Mouse (Mus musculus): ENCODE results near the gene Bhlhe41. TPM values are rescaled to one million over a fixed set of nuclear protein-coding genes. Genes with fewer than 3 reads are reported as not detected.

Bhlhe41 gene
- polyA plus RNA-seq, 2 experiments: 0.07 to 0.13 TPM

DNA sequence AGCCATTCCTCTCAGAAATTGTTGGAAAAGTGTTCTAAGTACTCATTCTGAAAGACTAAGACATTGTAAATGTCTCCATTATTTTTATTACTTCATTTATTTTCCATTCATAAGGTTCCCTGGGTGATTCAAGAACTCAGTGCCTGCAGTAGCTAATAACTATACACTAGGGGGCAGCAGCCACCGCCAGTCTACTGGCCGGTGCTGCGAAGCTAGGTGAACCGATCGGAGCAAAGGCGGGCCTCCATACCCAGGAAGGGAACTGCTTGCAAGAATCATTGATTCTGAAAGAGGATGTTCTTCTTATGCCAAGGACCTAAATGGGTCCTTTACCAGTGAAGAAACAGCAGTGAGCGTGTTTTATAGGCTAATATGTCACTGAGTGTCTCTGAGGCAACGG lies 35.2 kb downstream of the Bhlhe41 start:
- no peak overlapping the region for H3K27ac ChIP-seq

DNA sequence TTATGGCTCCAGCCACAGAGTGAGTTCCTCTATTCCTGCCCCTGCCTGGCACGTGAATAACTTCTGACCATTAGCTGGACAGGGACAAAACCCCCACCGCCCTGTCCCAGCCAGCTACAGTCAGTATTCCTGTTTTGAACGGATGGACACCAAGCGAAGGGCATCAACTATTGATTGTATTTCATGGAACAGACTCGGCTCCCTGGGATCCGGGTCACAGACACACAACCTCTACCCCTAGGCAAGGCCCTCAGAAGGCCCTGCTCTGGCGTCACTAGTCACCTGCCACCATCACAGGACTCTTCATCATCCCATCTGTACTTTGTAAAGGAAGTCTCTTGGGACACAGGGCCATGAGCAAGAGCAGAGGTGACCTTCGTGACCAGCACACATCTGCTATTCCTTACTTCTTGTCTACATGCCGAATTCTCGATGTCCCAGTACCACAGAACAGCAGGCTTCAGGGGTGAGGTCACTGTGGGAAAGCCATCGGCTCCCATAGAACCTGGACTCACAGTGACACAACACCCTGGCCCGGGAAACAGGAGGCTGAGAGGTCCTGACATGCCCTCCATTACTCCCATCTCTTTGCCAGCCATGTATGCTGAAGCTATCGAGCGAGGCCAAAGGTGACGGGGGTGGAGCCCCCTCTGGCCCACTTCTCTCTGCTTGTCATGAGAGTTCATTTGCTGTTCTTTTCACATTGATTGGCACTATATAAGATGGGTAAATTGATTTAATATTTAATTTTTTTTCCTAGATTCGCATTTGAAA lies 36.1 kb downstream of the Bhlhe41 start:
- peak; percentile 28; the same call in 1 of the 2 replicates for ATAC-seq (ENCODE audit: insufficient read depth)
- Histone ChIP-seq H3K4me1 (replicated peaks; ENCODE audit: control insufficient read depth in 2 of 2, insufficient read depth in 2 of 2, low read length in 1 of 2) (peaks cover 0 to 3% of the 10 kb centered on the region in 2 experiments; a peak in 1 of 4 replicates), H3K9ac (replicated peaks) (no peak overlapping the region), H3K27ac (no peak overlapping the region), H3K4me3 (ENCODE audit: insufficient read depth in 1 of 2, low read depth in 2 of 2, low read length in 2 of 2) (no peak overlapping the region), H3K36me3 (replicated peaks; ENCODE audit: control insufficient read depth, insufficient read depth, low read depth) (no peaks in the 10 kb centered on the region), H3K27me3 (ENCODE audit: control insufficient read depth, insufficient read depth, low read length) (no peaks in the 10 kb centered on the region), H3K4me2 (ENCODE audit: low read depth) (no peak overlapping the region), H3K9me3 (ENCODE audit: control insufficient read depth, low read length) (no peaks in the 10 kb centered on the region)
- WGBS (ENCODE audit: insufficient replicate concordance): 60% methylated on average over 16 of the region's 16 CpGs
- no peak for DNase-seq (ENCODE audit: low read depth in 3 of 3, low spot score in 3 of 3)
- TF ChIP-seq CTCF (IDR thresholded peaks at IDR 0.05; ENCODE audit: low read depth) (no peak), EP300 (IDR thresholded peaks at IDR 0.05; ENCODE audit: low read depth) (no peak)

More for the DNA sequence above, 35.2 kb downstream of the Bhlhe41 start:
- Histone ChIP-seq H3K9me3 (ENCODE audit: control insufficient read depth, low read length) (no peaks in the 10 kb centered on the region), H3K4me1 (replicated peaks; ENCODE audit: control insufficient read depth in 2 of 2, insufficient read depth in 2 of 2, low read length in 1 of 2) (peaks cover 0 to 3% of the 10 kb centered on the region in 2 experiments; a peak in 1 of 4 replicates), H3K9ac (replicated peaks) (no peak overlapping the region), H3K36me3 (replicated peaks; ENCODE audit: control insufficient read depth, insufficient read depth, low read depth) (no peaks in the 10 kb centered on the region), H3K27me3 (ENCODE audit: control insufficient read depth, insufficient read depth, low read length) (no peaks in the 10 kb centered on the region), H3K4me3 (ENCODE audit: insufficient read depth in 1 of 2, low read depth in 2 of 2, low read length in 2 of 2) (no peak overlapping the region), H3K4me2 (ENCODE audit: low read depth) (no peak overlapping the region)
- DNase-seq (ENCODE audit: low read depth in 3 of 3, low spot score in 3 of 3) (no peak), ATAC-seq (ENCODE audit: insufficient read depth) (no peak)
- WGBS (ENCODE audit: insufficient replicate concordance): 15% methylated on average over 8 of the region's 8 CpGs
- TF ChIP-seq EP300 (IDR thresholded peaks at IDR 0.05; ENCODE audit: low read depth): no peak
- peak; percentile 87 for TF ChIP-seq CTCF (IDR thresholded peaks at IDR 0.05; ENCODE audit: low read depth)

DNA sequence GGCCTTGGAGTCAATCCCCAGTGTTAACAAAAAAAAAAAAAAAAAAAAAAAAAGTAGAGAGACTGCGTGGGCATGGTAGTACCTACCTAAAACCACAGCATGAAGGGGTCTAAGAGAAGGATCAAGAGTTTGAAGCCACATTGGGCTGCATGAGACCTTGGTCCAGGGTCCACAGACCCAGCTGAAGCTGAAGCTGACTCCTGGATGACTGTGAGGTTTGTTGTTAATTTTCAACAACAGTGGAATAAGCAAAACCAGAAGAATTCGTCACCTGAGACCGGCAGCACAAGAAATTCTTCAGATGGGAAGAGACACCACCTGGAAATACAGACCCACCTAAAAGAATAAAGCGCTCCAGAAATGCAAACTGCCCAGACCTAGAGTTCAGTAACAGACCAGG lies 39.1 kb downstream of the Bhlhe41 start:
- peaks cover 0 to 9% of the 10 kb centered on the region in 2 experiments; a peak in 2 of 4 replicates for H3K4me1 ChIP-seq (replicated peaks; ENCODE audit: control insufficient read depth in 2 of 2, insufficient read depth in 2 of 2, low read length in 1 of 2)
- TF ChIP-seq CTCF (IDR thresholded peaks at IDR 0.05; ENCODE audit: low read depth) (no peak), EP300 (IDR thresholded peaks at IDR 0.05; ENCODE audit: low read depth) (no peak)
- 61% methylated on average over 4 of the region's 4 CpGs for WGBS (ENCODE audit: insufficient replicate concordance)

DNA sequence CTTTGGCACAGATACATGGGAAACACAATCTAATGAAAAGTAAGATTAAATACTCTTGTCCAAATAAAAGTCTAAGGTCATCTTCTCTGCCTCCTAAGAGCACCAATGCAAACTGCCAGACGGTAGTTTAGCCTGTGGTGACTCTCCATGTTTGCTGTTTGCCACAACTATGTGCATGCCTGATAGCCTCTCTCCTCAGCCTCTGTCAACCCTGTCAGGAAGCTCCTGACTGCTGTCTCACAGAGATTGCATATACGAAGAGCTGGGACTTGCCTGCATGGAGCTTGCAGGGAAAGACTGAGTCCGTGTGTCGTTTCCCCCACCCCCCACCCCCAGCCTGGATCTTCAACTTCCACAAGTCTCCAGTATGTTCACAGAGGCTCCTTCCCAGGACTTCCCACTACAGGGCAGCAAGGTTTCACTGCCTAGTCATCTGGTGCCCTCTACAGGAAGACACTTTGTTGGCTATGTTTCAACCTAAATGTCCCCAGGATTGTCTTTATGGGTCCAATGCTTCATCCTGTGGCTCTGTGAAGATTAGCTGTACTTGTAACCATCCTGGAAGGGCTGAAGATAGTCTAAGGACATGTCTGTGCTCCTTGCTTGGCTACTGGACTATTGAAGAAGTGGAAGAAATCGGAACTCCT lies 41.6 kb downstream of the Bhlhe41 start:
- 18% methylated on average over 5 of the region's 5 CpGs for WGBS (ENCODE audit: insufficient replicate concordance)
- H3K9ac ChIP-seq (replicated peaks): no peak overlapping the region

More for the DNA sequence above, 39.1 kb downstream of the Bhlhe41 start:
- no peak overlapping the region for H3K27ac ChIP-seq
- H3K4me2 ChIP-seq (ENCODE audit: low read depth): no peak overlapping the region
- DNase-seq (ENCODE audit: low read depth in 3 of 3, low spot score in 3 of 3) (no peak), ATAC-seq (ENCODE audit: insufficient read depth) (no peak)
- no peaks in the 10 kb centered on the region for H3K9me3 ChIP-seq (ENCODE audit: control insufficient read depth, low read length)
- H3K9ac ChIP-seq (replicated peaks): no peak overlapping the region
- no peak overlapping the region for H3K4me3 ChIP-seq (ENCODE audit: insufficient read depth in 1 of 2, low read depth in 2 of 2, low read length in 2 of 2)
- no peaks in the 10 kb centered on the region for H3K36me3 ChIP-seq (replicated peaks; ENCODE audit: control insufficient read depth, insufficient read depth, low read depth)
- no peaks in the 10 kb centered on the region for H3K27me3 ChIP-seq (ENCODE audit: control insufficient read depth, insufficient read depth, low read length)

GRCm38 (mm10) chr6:145823103-145823502 lies 42.3 kb downstream of the Bhlhe41 start:
- Histone ChIP-seq H3K4me1 (replicated peaks; ENCODE audit: control insufficient read depth in 2 of 2, insufficient read depth in 2 of 2, low read length in 1 of 2) (peaks cover 0 to 6% of the 10 kb centered on the region in 2 experiments; a peak in 1 of 4 replicates), H3K4me3 (ENCODE audit: insufficient read depth in 1 of 2, low read depth in 2 of 2, low read length in 2 of 2) (no peak overlapping the region), H3K9me3 (ENCODE audit: control insufficient read depth, low read length) (no peaks in the 10 kb centered on the region), H3K9ac (replicated peaks) (no peak overlapping the region), H3K27ac (no peak overlapping the region), H3K27me3 (ENCODE audit: control insufficient read depth, insufficient read depth, low read length) (no peaks in the 10 kb centered on the region), H3K4me2 (ENCODE audit: low read depth) (no peak overlapping the region), H3K36me3 (replicated peaks; ENCODE audit: control insufficient read depth, insufficient read depth, low read depth) (no peaks in the 10 kb centered on the region)
- TF ChIP-seq CTCF (IDR thresholded peaks at IDR 0.05; ENCODE audit: low read depth) (no peak), EP300 (IDR thresholded peaks at IDR 0.05; ENCODE audit: low read depth) (no peak)
- WGBS (ENCODE audit: insufficient replicate concordance): 53% methylated on average over 6 of the region's 6 CpGs
- no peak for DNase-seq (ENCODE audit: low read depth in 3 of 3, low spot score in 3 of 3)
- peak; percentile 62; the same call in 1 of the 2 replicates for ATAC-seq (ENCODE audit: insufficient read depth)

More for the DNA sequence above, 41.6 kb downstream of the Bhlhe41 start:
- peaks cover 0 to 6% of the 10 kb centered on the region in 2 experiments; a peak in 1 of 4 replicates for H3K4me1 ChIP-seq (replicated peaks; ENCODE audit: control insufficient read depth in 2 of 2, insufficient read depth in 2 of 2, low read length in 1 of 2)
- no peak overlapping the region for H3K4me3 ChIP-seq (ENCODE audit: insufficient read depth in 1 of 2, low read depth in 2 of 2, low read length in 2 of 2)
- ATAC-seq (ENCODE audit: insufficient read depth): peak; percentile 36; the same call in 1 of the 2 replicates
- no peaks in the 10 kb centered on the region for H3K27me3 ChIP-seq (ENCODE audit: control insufficient read depth, insufficient read depth, low read length)
- H3K4me2 ChIP-seq (ENCODE audit: low read depth): no peak overlapping the region
- no peak for TF ChIP-seq EP300 (IDR thresholded peaks at IDR 0.05; ENCODE audit: low read depth)
- TF ChIP-seq CTCF (IDR thresholded peaks at IDR 0.05; ENCODE audit: low read depth): peak; percentile 55
- H3K36me3 ChIP-seq (replicated peaks; ENCODE audit: control insufficient read depth, insufficient read depth, low read depth): no peaks in the 10 kb centered on the region
- no peaks in the 10 kb centered on the region for H3K9me3 ChIP-seq (ENCODE audit: control insufficient read depth, low read length)
- no peak overlapping the region for H3K27ac ChIP-seq
- DNase-seq (ENCODE audit: low read depth in 3 of 3, low spot score in 3 of 3): no peak
